Mouse (Mus musculus) lung, postnatal 0 days (tissue): ENCODE results near the gene E130114P18Rik.

Source experiments
- CTCF ChIP-seq: IDR thresholded peaks from 2 replicates; pipeline ENCODE4 v1.5.1; 2016; ENCODE audit warnings: antibody characterized with exemption, mild to moderate bottlenecking
- EP300 ChIP-seq: IDR thresholded peaks from 2 replicates; pipeline ENCODE4 v1.6.1; 2016; ENCODE audit warnings: antibody characterized with exemption, mild to moderate bottlenecking, control low read depth

- peak; percentile 64 for TF ChIP-seq CTCF
- no peak for TF ChIP-seq EP300
Measured at GRCm38 (mm10) chr4:97675741-97676578, 101.9 kb downstream of the E130114P18Rik start.
